Mouse (Mus musculus) forebrain, embryonic 13.5 days (tissue): Measurements from ENCODE around the gene Def8. TPM values are rescaled to one million over a fixed set of nuclear protein-coding genes. Genes with fewer than 3 reads are reported as not detected.

Experiments used
- ATAC-seq: fragments of 200-750 bp; cut with Nextera tagmentation; 2 replicates; pipeline ENCODE4 v1.8.0; 2017
- H3K27ac ChIP-seq: fragments of 300-500 bp; sonication (generic); 2 replicates; pipeline ENCODE4 v1.5.1; 2015; ENCODE audit warnings: inconsistent platforms, mild to moderate bottlenecking, moderate library complexity
- H3K27me3 ChIP-seq: fragments of 300-500 bp; sonication (generic); 2 replicates; pipeline ENCODE4 v1.6.1; 2015; ENCODE audit warnings: mild to moderate bottlenecking, inconsistent platforms
- H3K36me3 ChIP-seq: fragments of 300-500 bp; sonication (generic); 2 replicates; pipeline ENCODE4 v1.6.1; 2015; ENCODE audit warnings: mild to moderate bottlenecking, inconsistent platforms; ENCODE audit not compliant: poor library complexity, severe bottlenecking
- H3K4me1 ChIP-seq: fragments of 300-500 bp; sonication (generic); 2 replicates; pipeline ENCODE4 v1.6.1; 2015; ENCODE audit warnings: inconsistent platforms
- H3K4me2 ChIP-seq: fragments of 300-500 bp; sonication (generic); 2 replicates; pipeline ENCODE4 v1.6.1; 2015; ENCODE audit warnings: inconsistent platforms, mild to moderate bottlenecking, moderate library complexity
- H3K4me3 ChIP-seq: fragments of 300-500 bp; sonication (generic); 2 replicates; pipeline ENCODE4 v1.5.1; 2015; ENCODE audit warnings: mild to moderate bottlenecking, inconsistent platforms
- H3K9ac ChIP-seq: fragments of 300-500 bp; sonication (generic); 2 replicates; pipeline ENCODE4 v1.6.1; 2015; ENCODE audit warnings: mild to moderate bottlenecking, inconsistent platforms
- H3K9me3 ChIP-seq: fragments of 300-500 bp; sonication (generic); replicated peaks from 2 replicates; pipeline ENCODE4 v1.6.1; 2016; ENCODE audit warnings: inconsistent platforms
- WGBS: fragments of 180-500 bp; shearing (Covaris S2); methylation state at CpG from one replicate; pipeline ENCODE4 v1.1.7; 2015; 5-methylcytosine and 5-hydroxymethylcytosine counted together
- polyA plus RNA-seq: library from polyadenylated mRNA; unstranded; fragments of >200 nt; fragmentation: Nextera tagmentation; extraction: Ambion mirVana; gene quantifications from 2 replicates; pipeline ENCODE4 v1.2.1, GENCODE M21; 2015

The Def8 gene
- polyA plus RNA-seq, 1 experiment from 2014 or later, result 38.9 TPM

DNA sequence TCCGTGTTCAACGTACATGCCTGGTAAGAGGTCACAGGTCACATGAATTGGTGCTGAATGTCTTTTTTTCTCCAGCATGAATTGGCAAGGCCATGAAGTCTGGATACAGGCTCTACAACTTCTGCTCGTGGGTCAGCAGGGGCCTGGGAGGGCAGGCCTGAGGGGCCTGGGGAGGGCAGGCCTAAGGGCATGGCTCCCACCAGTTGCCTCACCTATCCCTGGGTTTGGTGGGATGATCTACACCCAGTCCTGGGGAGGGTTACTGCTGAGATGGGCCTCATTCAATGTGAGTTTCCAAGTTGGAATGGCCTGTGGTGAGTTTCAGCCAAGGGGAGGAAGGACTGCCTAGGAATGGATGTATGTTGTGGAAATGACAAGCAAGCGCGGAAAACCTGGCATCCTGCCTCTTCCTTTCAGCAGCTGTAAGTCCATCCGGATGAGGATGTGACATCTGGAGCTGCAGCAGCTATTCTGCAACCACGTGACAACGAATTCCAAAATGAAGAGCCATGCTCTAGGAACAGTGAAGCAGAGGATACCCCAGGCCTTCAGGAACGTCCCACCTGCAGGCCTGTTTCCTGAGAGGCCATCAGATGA, 20.5 kb upstream of the Def8 start:
- no peak overlapping the region for H3K9ac ChIP-seq
- 93% methylated on average over 9 of the region's 9 CpGs for WGBS

DNA sequence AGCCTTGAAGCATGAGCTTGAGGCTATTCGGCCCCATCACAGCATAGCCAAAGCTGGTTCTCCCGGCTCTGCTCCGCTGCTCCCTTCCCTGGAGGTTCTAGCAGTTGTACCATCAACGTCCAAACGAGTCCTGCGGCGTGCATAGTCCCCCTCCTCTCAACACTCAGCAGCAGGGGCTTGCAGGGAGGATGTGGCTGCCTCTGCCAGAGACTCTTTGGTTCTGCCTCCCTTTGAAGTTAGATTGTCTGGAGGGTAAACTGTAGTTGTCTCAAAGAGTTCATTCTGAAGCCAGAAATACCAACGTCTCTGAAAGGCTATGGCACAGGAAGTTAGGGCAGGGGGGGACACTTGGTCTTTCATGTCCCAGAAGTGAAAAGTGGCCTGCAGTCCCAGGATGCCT, 18.8 kb upstream of the Def8 start:
- no peaks in the 10 kb centered on the region for H3K9me3 ChIP-seq
- H3K4me1 ChIP-seq, result peaks cover 22% of the 10 kb centered on the region
- H3K36me3 ChIP-seq, result peaks cover 40% of the 10 kb centered on the region
- WGBS, result 49% methylated on average over 8 of the region's 8 CpGs
- no peak overlapping the region for H3K4me2 ChIP-seq
- no peaks in the 10 kb centered on the region for H3K27me3 ChIP-seq
- H3K4me3 ChIP-seq, result no peak overlapping the region
- H3K9ac ChIP-seq, result no peak overlapping the region
- H3K27ac ChIP-seq, result peak overlapping the region; percentile 25; the same call in 1 of the 2 replicates
- no peak for ATAC-seq

More for the DNA sequence above, 20.5 kb upstream of the Def8 start:
- H3K4me2 ChIP-seq, result no peak overlapping the region
- peaks cover 57% of the 10 kb centered on the region for H3K36me3 ChIP-seq
- ATAC-seq, result no peak
- H3K27me3 ChIP-seq, result no peaks in the 10 kb centered on the region
- no peak overlapping the region for H3K27ac ChIP-seq
- H3K9me3 ChIP-seq, result no peaks in the 10 kb centered on the region
- no peak overlapping the region for H3K4me3 ChIP-seq
- peaks cover 8% of the 10 kb centered on the region; the same call in 1 of the 2 replicates for H3K4me1 ChIP-seq

DNA sequence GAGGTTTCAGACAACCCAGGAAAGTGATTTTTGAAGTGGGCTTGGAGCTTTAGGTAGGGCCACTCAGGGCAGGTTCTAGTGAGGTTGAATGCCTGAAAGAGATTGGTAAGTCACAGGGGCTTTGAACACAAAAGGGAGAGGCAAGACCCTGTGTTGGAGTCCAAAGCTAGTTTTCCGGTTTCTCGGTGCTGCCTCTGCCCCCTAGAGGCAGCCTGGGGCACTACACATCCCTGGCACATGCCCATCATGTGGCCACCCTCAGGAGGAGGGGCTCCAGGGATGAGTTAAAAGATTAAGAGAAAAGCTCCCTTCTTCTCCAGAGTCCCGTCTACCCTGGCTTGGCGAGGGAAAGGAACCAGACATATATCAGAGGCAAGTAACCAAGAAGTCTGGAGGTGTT, 16.5 kb upstream of the Def8 start, which contains the start of gene Mc1r:
Gene Mc1r (plus strand): TSS at position 322 of the 400 bp plus-strand sequence.
- H3K27ac ChIP-seq, result no peak within 1 kb of the TSS
- WGBS, result 6% methylated on average over 4 of the region's 4 CpGs

DNA sequence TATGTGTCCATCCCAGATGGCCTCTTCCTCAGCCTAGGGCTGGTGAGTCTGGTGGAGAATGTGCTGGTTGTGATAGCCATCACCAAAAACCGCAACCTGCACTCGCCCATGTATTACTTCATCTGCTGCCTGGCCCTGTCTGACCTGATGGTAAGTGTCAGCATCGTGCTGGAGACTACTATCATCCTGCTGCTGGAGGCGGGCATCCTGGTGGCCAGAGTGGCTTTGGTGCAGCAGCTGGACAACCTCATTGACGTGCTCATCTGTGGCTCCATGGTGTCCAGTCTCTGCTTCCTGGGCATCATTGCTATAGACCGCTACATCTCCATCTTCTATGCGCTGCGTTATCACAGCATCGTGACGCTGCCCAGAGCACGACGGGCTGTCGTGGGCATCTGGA, 15.7 kb upstream of the Def8 start:
- Histone ChIP-seq H3K4me3 (no peak overlapping the region), H3K9ac (no peak overlapping the region), H3K4me2 (no peak overlapping the region), H3K36me3 (peaks cover 10% of the 10 kb centered on the region), H3K4me1 (peaks cover 32% of the 10 kb centered on the region), H3K9me3 (no peaks in the 10 kb centered on the region), H3K27me3 (no peaks in the 10 kb centered on the region), H3K27ac (no peak overlapping the region)
- WGBS, result 90% methylated on average over 13 of the region's 13 CpGs
- no peak for ATAC-seq

More for the DNA sequence above, 16.5 kb upstream of the Def8 start, which contains the start of gene Mc1r:
- Histone ChIP-seq H3K4me2 (no peak within 1 kb of the TSS), H3K9me3 (no peaks in the 10 kb centered on the region), H3K4me1 (peaks cover 32% of the 10 kb centered on the region), H3K36me3 (peaks cover 17% of the 10 kb centered on the region), H3K4me3 (no peak within 1 kb of the TSS), H3K27me3 (no peaks in the 10 kb centered on the region), H3K9ac (no peak within 1 kb of the TSS)
- no peak for ATAC-seq

DNA sequence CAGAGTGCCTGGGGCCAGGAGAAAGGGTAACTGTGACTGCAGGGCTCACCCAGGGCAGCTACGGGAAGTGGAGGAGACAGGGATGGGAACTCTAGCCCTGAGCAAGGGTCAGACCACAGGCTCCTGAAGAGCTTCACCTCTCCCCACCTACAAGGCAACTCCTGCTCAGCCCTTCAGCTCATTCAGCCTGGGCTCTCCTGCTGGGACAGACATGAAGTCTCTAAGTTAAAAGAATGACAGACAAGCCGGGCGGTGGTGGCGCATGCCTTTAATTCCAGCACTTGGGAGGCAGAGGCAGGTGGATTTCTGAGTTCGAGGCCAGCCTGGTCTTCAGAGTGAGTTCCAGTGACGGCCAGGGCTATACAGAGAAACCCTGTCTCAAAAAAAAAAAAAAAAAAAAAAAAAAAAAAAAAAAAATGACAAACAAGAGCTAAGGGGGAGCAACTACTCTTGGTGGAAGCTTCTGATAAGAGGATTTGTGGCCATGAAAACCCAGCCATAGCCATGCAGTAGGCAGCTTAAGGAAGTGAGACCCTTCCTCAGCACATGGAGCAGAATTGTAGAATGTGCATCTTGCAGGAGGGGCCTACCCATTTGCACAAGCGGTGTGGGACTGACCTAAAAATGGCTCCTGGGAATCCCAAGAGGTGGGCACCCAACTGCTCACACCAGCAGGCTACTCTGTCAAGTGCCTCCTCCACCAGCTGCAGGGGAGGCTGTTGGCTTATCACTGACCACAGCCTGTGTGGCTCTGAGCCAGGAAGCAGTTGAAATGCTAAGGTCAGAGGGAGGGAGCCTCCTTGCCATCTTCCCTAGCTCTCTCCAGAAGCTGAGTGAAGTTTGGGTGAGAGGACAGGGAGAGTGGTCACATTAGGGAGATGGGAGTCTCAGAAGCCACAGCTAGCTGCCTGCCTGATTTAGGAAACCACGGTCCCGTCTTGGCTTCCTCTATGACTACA, 14.5 kb upstream of the Def8 start:
- Histone ChIP-seq H3K9ac (peak overlapping the region; percentile 100), H3K4me2 (peak overlapping the region; percentile 93), H3K4me3 (peak overlapping the region; percentile 94; the same call in 1 of the 2 replicates), H3K27ac (peak overlapping the region; percentile 98; the same call in 1 of the 2 replicates), H3K36me3 (no peaks in the 10 kb centered on the region), H3K4me1 (peaks cover 42% of the 10 kb centered on the region), H3K9me3 (no peaks in the 10 kb centered on the region), H3K27me3 (no peaks in the 10 kb centered on the region)
- WGBS, result 84% methylated on average over 9 of the region's 9 CpGs
- ATAC-seq, result no peak

DNA sequence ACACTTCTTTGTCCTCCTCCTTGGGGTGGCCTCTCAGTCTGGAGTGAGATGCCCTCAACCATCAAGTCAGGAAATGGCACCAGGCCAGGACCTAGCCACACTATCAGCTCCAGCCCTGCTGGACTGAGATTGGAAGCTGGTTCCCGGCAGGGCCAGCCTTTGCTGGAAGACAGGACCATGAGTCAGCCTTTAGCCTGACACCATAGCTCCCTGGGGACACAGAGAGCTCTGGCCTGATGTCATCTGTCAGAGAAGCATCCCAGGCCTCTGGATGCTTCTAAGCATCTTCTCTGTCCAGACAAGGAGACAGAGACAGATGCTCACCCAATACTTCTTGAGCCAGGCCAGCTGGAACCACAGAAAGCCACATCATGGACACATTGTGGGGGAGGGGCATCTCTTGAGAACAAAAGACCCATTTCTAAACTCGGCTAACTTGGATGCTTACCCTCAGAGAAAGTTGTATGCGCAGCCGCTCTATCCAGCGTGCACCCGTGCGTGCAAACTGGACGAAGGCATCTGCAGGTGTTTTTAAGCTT, 13.2 kb upstream of the Def8 start:
- Histone ChIP-seq H3K4me2 (peak overlapping the region; percentile 93), H3K27me3 (no peaks in the 10 kb centered on the region), H3K4me1 (peaks cover 50% of the 10 kb centered on the region), H3K9ac (peak overlapping the region; percentile 100), H3K27ac (peak overlapping the region; percentile 98), H3K36me3 (no peaks in the 10 kb centered on the region), H3K9me3 (no peaks in the 10 kb centered on the region), H3K4me3 (peak overlapping the region; percentile 94)
- WGBS, result 20% methylated on average over 8 of the region's 8 CpGs
- no peak for ATAC-seq

DNA sequence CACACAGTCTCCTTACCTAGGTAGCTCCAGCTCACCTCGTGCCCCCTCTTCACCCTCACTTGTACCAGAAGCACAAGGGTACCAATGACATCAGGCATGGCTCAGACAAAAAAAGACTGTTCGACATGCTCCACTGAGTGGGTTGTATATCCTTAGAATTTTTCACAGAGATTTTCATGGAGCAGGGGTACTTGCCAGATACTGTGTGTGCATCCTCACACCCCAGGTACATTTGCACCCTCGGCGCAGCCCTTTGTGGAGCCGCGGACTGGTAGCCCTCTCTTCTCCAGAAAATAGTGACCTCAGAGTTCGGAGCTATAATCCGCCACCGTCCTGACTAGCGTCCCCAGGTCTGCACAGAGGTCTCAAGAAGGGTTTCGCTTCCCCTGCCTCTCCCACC, 12.5 kb upstream of the Def8 start:
- ATAC-seq, result no peak; the same call in 1 of the 2 replicates
- 3% methylated on average over 11 of the region's 11 CpGs for WGBS
- Histone ChIP-seq H3K9ac (peak overlapping the region; percentile 100), H3K9me3 (no peaks in the 10 kb centered on the region), H3K27me3 (no peaks in the 10 kb centered on the region), H3K36me3 (no peaks in the 10 kb centered on the region), H3K4me1 (peaks cover 56% of the 10 kb centered on the region), H3K4me3 (peak overlapping the region; percentile 94), H3K27ac (peak overlapping the region; percentile 98), H3K4me2 (peak overlapping the region; percentile 93)

DNA sequence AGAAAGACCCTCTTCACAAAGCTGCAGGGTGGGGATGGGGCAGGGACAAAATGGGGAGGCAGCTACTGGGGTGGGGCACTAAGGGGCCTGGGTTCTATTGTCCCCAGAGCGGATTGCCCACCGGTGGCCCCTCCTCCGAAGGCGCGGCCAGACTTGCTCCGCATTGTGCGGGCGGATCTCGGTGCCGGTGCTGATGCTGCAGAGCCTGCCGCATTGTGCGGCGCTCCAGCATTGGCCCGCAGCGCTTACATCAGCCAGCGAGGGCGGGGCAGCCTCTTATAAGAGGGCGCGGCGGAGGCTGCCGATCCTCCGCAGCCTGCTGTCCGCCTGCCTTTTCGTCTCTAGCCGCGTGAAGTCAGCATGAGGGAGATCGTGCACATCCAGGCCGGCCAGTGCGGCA, 12.1 kb upstream of the Def8 start, which contains the start of gene Tubb3:
Gene Tubb3 (plus strand): TSS at position 179 of the 400 bp plus-strand sequence.
- Histone ChIP-seq H3K9me3 (no peaks in the 10 kb centered on the region), H3K4me2 (peak within 1 kb of the TSS; percentile 93), H3K27me3 (no peaks in the 10 kb centered on the region), H3K36me3 (no peaks in the 10 kb centered on the region), H3K4me1 (peaks cover 58% of the 10 kb centered on the region), H3K4me3 (peak within 1 kb of the TSS; percentile 94), H3K27ac (peak within 1 kb of the TSS; percentile 98), H3K9ac (peak within 1 kb of the TSS; percentile 100)
- WGBS, result 0% methylated on average over 26 of the region's 29 CpGs
- peak; percentile 92 for ATAC-seq

DNA sequence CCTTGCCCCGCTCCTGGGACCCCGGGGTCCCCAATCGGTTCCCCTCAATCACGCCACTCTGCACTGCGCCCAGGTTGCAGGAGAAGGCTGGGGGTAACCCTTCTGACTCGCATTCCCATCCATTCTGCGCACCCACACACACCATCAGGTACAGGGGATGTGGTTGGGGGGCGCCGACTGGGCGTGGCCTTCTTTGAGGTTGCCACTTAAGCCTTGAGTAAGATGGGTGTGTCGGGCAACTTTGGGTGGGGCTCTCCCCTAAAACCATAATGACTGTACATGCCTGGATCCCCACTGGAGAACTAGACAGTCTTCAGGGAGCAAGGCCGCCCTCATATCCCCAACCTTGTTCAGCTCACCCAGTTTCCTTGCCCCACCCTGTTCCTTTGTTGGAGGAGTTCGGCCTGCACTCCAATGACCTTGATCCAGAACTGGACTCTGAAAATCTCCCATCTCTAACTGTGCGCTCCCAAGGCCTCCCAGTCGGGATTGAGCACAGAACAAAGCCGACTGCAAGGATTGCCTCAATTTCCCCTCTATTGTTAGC, 11.5 kb upstream of the Def8 start:
- WGBS, result under 1% methylated on average over 16 of the region's 16 CpGs
- Histone ChIP-seq H3K9me3 (no peaks in the 10 kb centered on the region), H3K9ac (peak overlapping the region; percentile 100), H3K4me3 (peak overlapping the region; percentile 94), H3K27me3 (no peaks in the 10 kb centered on the region), H3K4me2 (peak overlapping the region; percentile 93), H3K27ac (peak overlapping the region; percentile 98), H3K36me3 (peaks cover 2% of the 10 kb centered on the region), H3K4me1 (peaks cover 62% of the 10 kb centered on the region)
- peak; percentile 41 for ATAC-seq

DNA sequence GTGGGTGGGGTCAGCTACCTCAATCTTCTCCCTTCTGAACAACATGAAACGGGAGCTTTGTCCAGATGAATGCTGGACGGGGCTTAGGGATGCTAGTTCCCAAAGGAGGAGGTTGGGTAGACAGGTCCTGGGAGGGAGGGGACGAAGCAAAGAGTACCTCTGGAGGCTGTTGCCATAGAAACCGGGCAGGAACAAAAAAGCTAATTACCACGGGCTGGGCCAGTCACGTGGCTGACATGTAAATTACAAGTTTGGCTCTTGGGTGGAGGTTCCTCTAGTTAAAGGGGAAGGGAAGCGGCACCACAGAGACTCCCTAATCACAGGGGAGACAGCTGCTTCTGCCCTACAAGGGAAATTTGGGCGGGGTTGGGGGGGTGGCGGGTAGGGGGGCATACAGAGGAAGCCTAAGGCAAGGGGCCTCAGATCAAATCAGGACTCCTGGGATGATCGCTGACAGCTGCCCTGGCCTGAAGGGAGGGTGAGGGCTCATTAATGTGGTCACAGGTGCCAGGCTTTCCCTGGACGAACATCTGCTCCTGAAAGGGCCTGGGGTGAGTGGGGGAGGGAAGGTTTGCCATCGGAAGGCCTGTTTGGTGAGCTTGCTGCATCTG, 10.7 kb upstream of the Def8 start:
- WGBS, result 1% methylated on average over 12 of the region's 12 CpGs
- no peaks in the 10 kb centered on the region for H3K9me3 ChIP-seq

DNA sequence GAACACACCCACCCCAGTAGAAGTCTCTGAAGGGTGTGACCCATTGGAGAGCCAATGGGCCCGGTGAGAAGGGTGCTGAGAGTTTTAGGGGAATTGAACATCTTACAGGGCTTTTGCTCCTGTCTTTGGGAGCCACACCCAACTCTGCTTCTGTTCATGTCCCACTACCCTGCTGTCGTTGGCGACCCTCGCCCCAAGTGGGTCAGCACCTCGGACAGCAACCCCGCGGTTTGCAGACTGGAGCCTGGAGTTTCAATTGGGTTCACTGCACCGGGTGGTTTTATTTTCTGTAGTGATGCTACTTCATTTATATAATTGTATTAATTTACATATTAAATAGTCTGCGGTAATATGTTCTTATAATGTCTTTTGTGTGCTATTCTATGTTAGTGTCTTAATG, 9.1 kb upstream of the Def8 start:
- ATAC-seq, result no peak
- no peaks in the 10 kb centered on the region for H3K9me3 ChIP-seq
- H3K27me3 ChIP-seq, result no peaks in the 10 kb centered on the region
- peak overlapping the region; percentile 98; the same call in 1 of the 2 replicates for H3K27ac ChIP-seq
- 13% methylated on average over 9 of the region's 9 CpGs for WGBS
- H3K4me2 ChIP-seq, result peak overlapping the region; percentile 93
- H3K36me3 ChIP-seq, result peaks cover 23% of the 10 kb centered on the region
- H3K4me1 ChIP-seq, result peaks cover 54% of the 10 kb centered on the region
- peak overlapping the region; percentile 94 for H3K4me3 ChIP-seq
- peak overlapping the region; percentile 100 for H3K9ac ChIP-seq

More for the DNA sequence above, 10.7 kb upstream of the Def8 start:
- H3K27ac ChIP-seq, result peak overlapping the region; percentile 98
- H3K9ac ChIP-seq, result peak overlapping the region; percentile 100
- peak; percentile 46 for ATAC-seq
- H3K36me3 ChIP-seq, result peaks cover 8% of the 10 kb centered on the region
- peak overlapping the region; percentile 93 for H3K4me2 ChIP-seq
- H3K4me3 ChIP-seq, result peak overlapping the region; percentile 94
- no peaks in the 10 kb centered on the region for H3K27me3 ChIP-seq
- H3K4me1 ChIP-seq, result peaks cover 64% of the 10 kb centered on the region
